Mouse (Mus musculus) heart, embryonic 11.5 days (tissue): ENCODE data around the gene Gal3st4. TPM values are rescaled to one million over a fixed set of nuclear protein-coding genes. Genes with fewer than 3 reads are reported as not detected.

Experiments
- ATAC-seq: fragments of 200-750 bp; cut with Nextera tagmentation; replicated peaks from 2 replicates; pipeline ENCODE4 v1.8.0; 2017; ENCODE audit warnings: moderate library complexity; ENCODE audit not compliant: insufficient number of reproducible peaks, low FRiP score, low TSS enrichment
- H3K27ac ChIP-seq: fragments of 300-500 bp; sonication (generic); 2 replicates; pipeline ENCODE4 v1.5.1; 2014; ENCODE audit warnings: mild to moderate bottlenecking, low read depth, low read length
- H3K27me3 ChIP-seq: fragments of 300-500 bp; sonication (generic); 2 replicates; pipeline ENCODE4 v1.6.1; 2014; ENCODE audit warnings: mild to moderate bottlenecking, low read length, mixed read lengths; ENCODE audit not compliant: control insufficient read depth, insufficient read depth
- H3K36me3 ChIP-seq: fragments of 300-500 bp; sonication (generic); 2 replicates; pipeline ENCODE4 v1.6.1; 2014; ENCODE audit warnings: mild to moderate bottlenecking, low read length, moderate library complexity, mixed read lengths; ENCODE audit not compliant: control insufficient read depth, insufficient read depth
- H3K4me1 ChIP-seq: fragments of 300-500 bp; sonication (generic); 2 replicates; pipeline ENCODE4 v1.6.1; 2014; ENCODE audit warnings: low read length; ENCODE audit not compliant: control insufficient read depth, insufficient read depth
- H3K4me2 ChIP-seq: fragments of 300-500 bp; sonication (generic); 2 replicates; pipeline ENCODE4 v1.6.1; 2014; ENCODE audit warnings: mild to moderate bottlenecking, moderate library complexity
- H3K4me3 ChIP-seq: fragments of 300-500 bp; sonication (generic); 2 replicates; pipeline ENCODE4 v1.5.1; 2014; ENCODE audit warnings: low read depth, low read length
- H3K9ac ChIP-seq: fragments of 300-500 bp; sonication (generic); 2 replicates; pipeline ENCODE4 v1.6.1; 2014; ENCODE audit warnings: mild to moderate bottlenecking, low read depth, low read length, moderate library complexity
- H3K9me3 ChIP-seq: fragments of 300-500 bp; sonication (generic); replicated peaks from 2 replicates; pipeline ENCODE4 v1.6.1; 2016; ENCODE audit warnings: low read length; ENCODE audit not compliant: control insufficient read depth
- WGBS: fragments of 180-500 bp; shearing (Covaris S2); extraction: QIAGEN DNeasy Blood & Tissue Kit; methylation state at CpG from one replicate; pipeline ENCODE4 v1.1.7; 2014; ENCODE audit not compliant: insufficient replicate concordance; 5-methylcytosine and 5-hydroxymethylcytosine counted together
- polyA plus RNA-seq: library from polyadenylated mRNA; unstranded; fragments of >200 nt; fragmentation: Nextera tagmentation; extraction: Ambion mirVana; gene quantifications from 2 replicates; pipeline ENCODE4 v1.2.1, GENCODE M21; 2014

The Gal3st4 gene
- polyA plus RNA-seq, 1 experiment from 2014 or later = 1.3 TPM

DNA sequence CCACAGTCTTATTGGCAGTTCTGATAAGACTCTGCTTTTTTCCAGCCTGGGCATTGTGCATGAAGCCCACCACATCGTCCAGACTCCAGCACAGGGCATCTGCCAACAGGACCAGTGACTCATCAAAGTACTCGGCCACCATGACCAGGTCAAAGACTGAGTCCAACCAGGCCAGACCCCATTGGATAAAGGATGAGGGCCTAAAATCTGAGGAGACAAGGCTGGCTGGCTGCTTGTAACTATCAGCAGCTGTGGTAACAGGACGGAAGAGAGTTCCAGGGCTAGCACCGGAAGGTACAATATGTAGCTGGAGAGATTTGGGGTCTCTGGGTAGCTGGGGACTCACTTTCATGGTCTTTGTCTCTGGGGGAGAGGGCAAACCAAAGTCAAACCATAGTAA is 6.9 kb downstream of the Gal3st4 start:
- 95% methylated on average over 4 of the region's 4 CpGs for WGBS
- Histone ChIP-seq H3K9me3 (no peaks in the 10 kb centered on the region), H3K27me3 (no peaks in the 10 kb centered on the region), H3K4me1 (peaks cover 21% of the 10 kb centered on the region), H3K27ac (no peak overlapping the region), H3K36me3 (peaks cover 7% of the 10 kb centered on the region), H3K9ac (no peak overlapping the region), H3K4me3 (no peak overlapping the region), H3K4me2 (no peak overlapping the region; the same call in 1 of the 2 replicates)
- no peak for ATAC-seq

DNA sequence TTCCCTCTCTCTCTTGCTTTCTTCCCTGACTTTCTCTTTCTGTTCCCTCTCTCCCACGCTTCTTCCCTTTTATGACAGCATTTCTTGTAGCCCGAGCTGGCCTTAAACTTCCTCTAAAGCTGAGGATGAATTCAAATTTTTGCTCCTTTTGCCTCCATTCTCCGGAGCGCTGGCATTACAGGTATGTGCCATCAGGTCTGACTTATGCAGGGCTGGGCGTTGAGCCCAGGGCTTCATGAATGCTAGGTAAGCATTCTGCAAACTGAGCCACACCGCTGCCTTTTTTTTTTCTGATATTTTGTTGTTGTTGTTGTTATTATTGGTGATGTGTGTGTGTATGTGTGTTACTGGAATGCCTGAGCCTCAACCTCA is 8.4 kb downstream of the Gal3st4 start:
- 14% methylated on average over 6 of the region's 6 CpGs for WGBS
- H3K36me3 ChIP-seq = peaks cover 12% of the 10 kb centered on the region

DNA sequence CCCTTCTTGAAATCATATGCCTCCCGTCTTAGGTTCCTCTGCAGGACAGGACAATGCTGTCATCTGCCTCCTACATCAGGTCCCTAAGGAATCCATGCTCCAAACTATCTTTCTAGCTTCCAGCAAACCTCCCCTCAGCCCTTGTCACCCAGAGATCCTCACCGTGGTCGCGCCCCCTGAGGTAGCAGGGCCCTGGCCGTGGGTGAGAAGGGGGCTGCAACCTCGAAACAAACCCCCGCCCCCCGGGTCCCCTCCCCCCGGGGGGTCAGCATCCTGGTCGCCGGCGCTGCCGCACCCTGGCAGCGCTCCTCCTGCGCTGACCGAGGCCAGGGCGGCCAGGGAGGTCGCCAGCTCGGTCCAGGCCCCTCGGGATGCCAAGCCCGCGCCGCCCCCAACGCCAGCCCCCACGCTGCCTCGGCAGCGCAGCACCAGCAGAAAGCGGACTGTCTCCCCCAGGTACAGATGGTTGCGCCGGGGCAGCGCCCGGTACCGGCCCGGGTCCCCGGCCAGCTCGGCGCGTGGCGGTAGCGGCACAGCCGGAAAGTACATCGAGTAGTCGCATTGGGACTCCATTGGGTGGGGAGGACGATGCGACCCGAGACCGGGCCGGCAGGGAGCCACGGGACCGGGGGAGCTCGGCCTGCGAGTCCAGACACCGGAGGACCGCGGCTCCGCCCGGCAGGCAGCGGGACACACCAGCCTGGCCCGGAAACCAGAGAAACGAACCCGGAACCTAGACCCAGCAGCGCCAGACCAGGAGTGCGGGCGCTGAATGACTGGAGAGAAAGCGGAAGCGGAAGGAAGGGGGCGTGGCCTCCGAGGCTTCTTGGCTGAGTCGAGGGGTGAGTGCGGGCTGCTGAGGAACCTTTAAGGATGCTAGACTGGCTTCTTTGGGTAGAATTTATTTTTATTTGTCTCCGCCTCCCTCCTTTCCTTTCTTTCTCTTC is 9.1 kb downstream of the Gal3st4 start, which contains the start of gene BC037034:
Gene BC037034 (minus strand): TSS at position 774 of the 947 bp plus-strand sequence.
- Histone ChIP-seq H3K36me3 (peaks cover 12% of the 10 kb centered on the region), H3K27ac (peak within 1 kb of the TSS; percentile 52), H3K4me1 (peaks cover 38% of the 10 kb centered on the region), H3K4me2 (peak within 1 kb of the TSS; percentile 90), H3K27me3 (no peaks in the 10 kb centered on the region), H3K9ac (peak within 1 kb of the TSS; percentile 83), H3K9me3 (no peaks in the 10 kb centered on the region), H3K4me3 (peak within 1 kb of the TSS; percentile 84)
- WGBS = under 1% methylated on average over 56 of the region's 71 CpGs
- peak; percentile 77 for ATAC-seq

More for the DNA sequence above, 8.4 kb downstream of the Gal3st4 start:
- ATAC-seq = no peak
- Histone ChIP-seq H3K4me1 (peaks cover 34% of the 10 kb centered on the region), H3K9ac (peak overlapping the region; percentile 83), H3K27me3 (no peaks in the 10 kb centered on the region), H3K27ac (peak overlapping the region; percentile 52; the same call in 1 of the 2 replicates), H3K9me3 (no peaks in the 10 kb centered on the region), H3K4me2 (peak overlapping the region; percentile 90), H3K4me3 (peak overlapping the region; percentile 84)

DNA sequence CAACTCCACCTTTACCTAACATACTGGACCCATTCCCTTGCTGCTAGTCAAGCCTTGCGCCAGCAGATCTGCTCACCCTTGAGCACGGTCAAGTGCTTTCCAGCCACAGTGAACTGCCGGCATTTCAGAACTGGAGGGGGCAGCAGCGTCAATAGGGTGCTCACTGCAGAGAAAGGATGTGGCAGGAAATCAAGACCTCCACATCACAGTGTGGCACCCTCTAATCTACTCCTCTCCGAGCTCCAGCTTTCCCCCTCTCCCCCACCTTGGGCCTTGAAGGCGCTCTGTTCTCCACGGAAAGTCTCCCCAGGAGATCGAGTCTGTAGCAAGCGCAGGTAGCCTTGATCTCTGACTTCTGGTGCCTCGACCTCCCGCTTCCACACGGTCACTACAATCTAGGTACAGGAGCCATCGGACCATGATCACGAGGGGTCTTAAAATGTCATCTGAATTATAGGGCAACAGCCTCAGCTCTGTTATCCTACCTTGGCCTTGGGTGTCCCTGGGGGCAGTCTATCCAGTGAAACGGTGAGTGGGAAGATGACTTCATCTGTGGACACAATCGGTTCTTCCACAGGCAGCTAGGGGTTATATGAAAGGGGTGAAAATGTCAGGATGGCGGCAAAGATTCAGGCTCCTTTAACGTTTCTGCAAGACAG is 9.9 kb downstream of the Gal3st4 start:
- 57% methylated on average over 18 of the region's 18 CpGs for WGBS
- Histone ChIP-seq H3K4me1 (peaks cover 44% of the 10 kb centered on the region), H3K9ac (peak overlapping the region; percentile 83), H3K36me3 (peaks cover 12% of the 10 kb centered on the region), H3K27me3 (no peaks in the 10 kb centered on the region), H3K4me3 (peak overlapping the region; percentile 84), H3K4me2 (peak overlapping the region; percentile 90), H3K9me3 (no peaks in the 10 kb centered on the region), H3K27ac (no peak overlapping the region)
- no peak for ATAC-seq

DNA sequence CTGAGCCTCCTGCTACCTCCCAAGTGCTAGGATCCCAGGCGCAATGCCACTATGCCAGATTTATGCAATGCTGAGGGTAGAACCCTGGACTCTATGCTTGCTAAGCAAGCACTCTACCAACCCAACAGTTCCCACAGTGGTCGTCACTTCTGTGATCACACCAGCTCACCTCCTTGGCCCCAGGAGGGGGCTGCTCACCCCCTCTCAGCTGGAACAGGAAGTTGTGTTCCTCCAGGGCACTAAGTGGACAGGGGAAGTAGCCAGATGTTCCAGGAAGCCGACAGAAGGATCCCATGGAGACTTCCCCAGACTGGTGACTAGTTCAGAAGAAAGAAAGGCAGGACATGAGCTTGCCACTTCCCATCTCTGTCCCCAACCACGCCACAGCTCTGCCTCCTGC is 10.6 kb downstream of the Gal3st4 start:
- Histone ChIP-seq H3K4me3 (no peak overlapping the region), H3K27me3 (no peaks in the 10 kb centered on the region), H3K9me3 (no peaks in the 10 kb centered on the region), H3K36me3 (peaks cover 12% of the 10 kb centered on the region), H3K4me2 (no peak overlapping the region), H3K9ac (no peak overlapping the region), H3K4me1 (peaks cover 44% of the 10 kb centered on the region), H3K27ac (no peak overlapping the region)
- no peak for ATAC-seq
- 69% methylated on average over 4 of the region's 4 CpGs for WGBS

DNA sequence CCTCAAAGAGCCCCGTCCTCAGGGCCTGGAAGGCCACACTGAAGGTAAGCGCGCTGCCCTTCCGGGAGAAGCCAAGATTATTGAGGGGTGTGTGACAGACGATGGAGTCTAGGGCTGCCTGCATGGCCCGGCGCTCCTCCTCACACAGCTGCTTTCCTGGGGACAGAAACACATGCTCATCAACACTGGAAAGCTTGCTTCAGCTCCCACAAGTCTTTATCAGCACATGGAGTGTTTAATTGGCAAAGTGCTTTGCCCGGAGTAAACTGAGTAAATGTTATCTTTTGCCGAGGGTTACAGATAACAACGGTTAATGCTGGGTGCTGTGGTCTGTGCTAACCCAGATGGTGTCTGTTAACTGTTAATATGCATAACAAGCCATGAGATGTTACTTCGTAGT is 11.8 kb downstream of the Gal3st4 start:
- WGBS = 50% methylated on average over 11 of the region's 11 CpGs
- Histone ChIP-seq H3K36me3 (peaks cover 12% of the 10 kb centered on the region), H3K9ac (no peak overlapping the region), H3K4me1 (peaks cover 49% of the 10 kb centered on the region), H3K27ac (0 out of 2 replicates have a peak overlapping the region, but pooled peaks have one; percentile 36), H3K4me2 (no peak overlapping the region; the same call in 1 of the 2 replicates), H3K27me3 (no peaks in the 10 kb centered on the region), H3K4me3 (no peak overlapping the region), H3K9me3 (no peaks in the 10 kb centered on the region)
- ATAC-seq = no peak

DNA sequence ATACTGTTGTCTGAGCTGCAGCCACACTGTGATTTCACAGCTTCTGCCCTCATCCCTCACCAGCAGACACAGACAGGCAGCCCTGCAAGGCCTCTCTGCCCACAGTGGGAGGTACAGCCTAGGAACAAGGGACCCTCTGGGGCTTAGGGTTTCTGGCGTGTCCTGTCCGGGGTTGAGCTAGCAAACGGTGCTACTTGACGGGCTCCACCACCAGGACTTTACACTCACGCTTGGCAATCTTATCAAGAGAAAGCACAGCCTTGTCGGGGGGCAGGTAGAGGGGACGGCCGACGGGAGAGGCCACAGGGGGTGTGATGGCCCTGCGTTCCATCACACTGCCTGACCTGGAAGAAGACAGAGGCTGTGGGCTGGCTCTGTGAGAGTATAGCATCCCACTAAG is 12.6 kb downstream of the Gal3st4 start:
- no peak overlapping the region for H3K9ac ChIP-seq
- peak overlapping the region; percentile 36; the same call in 1 of the 2 replicates for H3K27ac ChIP-seq
- no peak for ATAC-seq
- no peaks in the 10 kb centered on the region for H3K27me3 ChIP-seq
- peaks cover 49% of the 10 kb centered on the region for H3K4me1 ChIP-seq
- H3K9me3 ChIP-seq = no peaks in the 10 kb centered on the region
- peaks cover 12% of the 10 kb centered on the region for H3K36me3 ChIP-seq
- 42% methylated on average over 10 of the region's 10 CpGs for WGBS
- no peak overlapping the region for H3K4me2 ChIP-seq
- no peak overlapping the region for H3K4me3 ChIP-seq

DNA sequence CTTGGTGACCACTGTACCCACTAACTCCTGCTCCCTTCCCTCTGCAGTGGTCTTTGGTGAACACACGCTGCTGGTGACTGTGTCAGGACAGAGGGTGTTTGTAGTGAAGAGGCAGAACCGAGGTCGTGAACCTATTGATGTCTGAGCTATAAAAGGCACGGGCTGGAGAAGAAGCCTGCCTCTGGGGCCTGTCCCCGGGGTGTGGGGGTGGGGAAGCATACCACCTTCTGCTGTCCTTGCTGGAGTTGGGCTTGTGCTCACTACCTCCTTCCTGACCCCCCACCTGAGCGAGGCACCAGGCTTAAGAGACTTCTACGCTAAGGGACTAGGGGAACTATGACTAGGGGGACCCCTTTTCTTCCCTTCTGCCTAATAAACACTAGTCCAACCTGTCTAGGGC is 13.6 kb downstream of the Gal3st4 start:
- H3K4me3 ChIP-seq = no peak overlapping the region
- 52% methylated on average over 7 of the region's 7 CpGs for WGBS
- peaks cover 12% of the 10 kb centered on the region for H3K36me3 ChIP-seq
- H3K9ac ChIP-seq = no peak overlapping the region
- no peak for ATAC-seq
- peaks cover 49% of the 10 kb centered on the region for H3K4me1 ChIP-seq
- no peaks in the 10 kb centered on the region for H3K27me3 ChIP-seq
- no peak overlapping the region for H3K4me2 ChIP-seq
- no peaks in the 10 kb centered on the region for H3K9me3 ChIP-seq
- H3K27ac ChIP-seq = peak overlapping the region; percentile 57; the same call in 1 of the 2 replicates
